ENCODE assay signal across 10 mouse cellular contexts in genomic region chr8:47994618-47995274, GRCm38 (mm10). TPM values are rescaled to one million over a fixed set of nuclear protein-coding genes. Genes with fewer than 3 reads are reported as not detected.
DNase-seq lines count a peak whose midpoint lies in the region; ATAC-seq and TF ChIP-seq lines count a peak whose summit lies in the region.
"Had no signal": no experiment of that assay in that cellular context is flagged by ENCODE, and none has a peak within 500 bp of the region (broad histone marks: within the 10 kb centered on the region; RNA-seq: fewer than 3 reads in every experiment).

No protein-coding gene starts in this region.

- DNase-seq in layer of hippocampus, adult 2 months (ENCODE audit: low spot score in 2 of 2) = no peak
- DNase-seq in layer of hippocampus, postnatal 36 days = no peak
- DNase-seq in liver, embryonic 11.5 days (ENCODE audit: low spot score) = no peak
- peak; percentile 62 for DNase-seq in testis, postnatal 10 days (ENCODE audit: low spot score)
- DNase-seq in retina, postnatal 1 day = no peak
- DNase-seq in Muller cell, postnatal 12 days (ENCODE audit: inconsistent ontology term) = no peak
- DNase-seq in cerebellum, postnatal 25 days = no peak
- DNase-seq: cerebellum, postnatal 36 days had no signal

- H3K4me1 ChIP-seq in heart, embryonic 15.5 days (replicated peaks) = peaks cover 23% of the 10 kb centered on the region
- H3K4me1 ChIP-seq in liver, embryonic 11.5 days (replicated peaks; ENCODE audit: control insufficient read depth, insufficient read depth, low read length) = peaks cover 5% of the 10 kb centered on the region; the same call in 1 of the 2 replicates

- 0 out of 2 replicates have a peak overlapping the region, but pooled peaks have one; percentile 23 for H3K27ac ChIP-seq in layer of hippocampus, adult 2 months
- H3K27ac ChIP-seq in heart, embryonic 15.5 days = peak overlapping the region; percentile 68
- no peak overlapping the region for H3K27ac ChIP-seq in liver, embryonic 11.5 days (ENCODE audit: low read depth, low read length)

- H3K9me3 ChIP-seq in heart, embryonic 15.5 days (replicated peaks) = no peaks in the 10 kb centered on the region
- H3K9me3 ChIP-seq in liver, embryonic 11.5 days (ENCODE audit: control insufficient read depth, low read length) = no peaks in the 10 kb centered on the region
- H3K9me3 ChIP-seq: G1E had no signal

- H3K4me3 ChIP-seq in layer of hippocampus, adult 2 months = peak overlapping the region; percentile 33
- peak overlapping the region; percentile 41 for H3K4me3 ChIP-seq in heart, embryonic 15.5 days
- H3K4me3 ChIP-seq in liver, embryonic 11.5 days (ENCODE audit: low read depth, low read length) = no peak overlapping the region

- peak overlapping the region; percentile 66 for H3K4me2 ChIP-seq in heart, embryonic 15.5 days
- H3K4me2 ChIP-seq in liver, embryonic 11.5 days = peak overlapping the region; percentile 43

- no peak for ATAC-seq in heart, embryonic 15.5 days (replicated peaks; ENCODE audit: insufficient number of reproducible peaks, insufficient read depth, low FRiP score, low read depth)
- ATAC-seq in liver, embryonic 11.5 days (replicated peaks; ENCODE audit: low FRiP score) = no peak

- no peaks in the 10 kb centered on the region for H3K27me3 ChIP-seq in heart, embryonic 15.5 days
- H3K27me3 ChIP-seq in liver, embryonic 11.5 days (replicated peaks; ENCODE audit: control insufficient read depth, insufficient read depth, low read length) = no peaks in the 10 kb centered on the region

- peak overlapping the region; percentile 24; the same call in 1 of the 2 replicates for H3K9ac ChIP-seq in heart, embryonic 15.5 days
- no peak overlapping the region for H3K9ac ChIP-seq in liver, embryonic 11.5 days (ENCODE audit: low read depth, low read length)

- WGBS in heart, embryonic 15.5 days = 20% methylated on average over 25 of the region's 25 CpGs
- 43% methylated on average over 25 of the region's 25 CpGs for WGBS in liver, embryonic 11.5 days

- TF ChIP-seq CTCF in layer of hippocampus, adult 2 months (conservative IDR thresholded peaks at IDR 0.05) = no peak

- no peaks in the 10 kb centered on the region for H3K36me3 ChIP-seq in heart, embryonic 15.5 days
- H3K36me3 ChIP-seq in liver, embryonic 11.5 days (ENCODE audit: control insufficient read depth, insufficient read depth, low read length) = no peaks in the 10 kb centered on the region
- H3K36me3 ChIP-seq: G1E had no signal

RNA-seq across cellular contexts. Expression of gene Wwc2, which starts 4.0 kb away (rescaled TPM):
- total RNA-seq in layer of hippocampus, adult 2 months (2021) = 10 to 100 TPM; 27.0 to 28.2 TPM
- total RNA-seq in layer of hippocampus, postnatal 36 days (2021) = 10 to 100 TPM; 27.1 to 27.3 TPM
- polyA plus RNA-seq in heart, embryonic 15.5 days (2015; fragmentation: Nextera tagmentation; extraction: Ambion mirVana) = 11.7 and 12.3 TPM in 2 replicates
- polyA plus RNA-seq in liver, embryonic 11.5 days (2014; fragmentation: Nextera tagmentation; extraction: Ambion mirVana) = 6.2 and 7.3 TPM in 2 replicates
